Mouse (Mus musculus) spleen, postnatal 10 days (tissue): ENCODE results near the gene Ctse.

Source experiments
- DNase-seq, 2 experiments: peaks; one replicate each; pipeline ENCODE4 v3.0.0; 2021 to 2022; ENCODE audit warnings: low spot score in 2 of 2

The Ctse gene

DNA sequence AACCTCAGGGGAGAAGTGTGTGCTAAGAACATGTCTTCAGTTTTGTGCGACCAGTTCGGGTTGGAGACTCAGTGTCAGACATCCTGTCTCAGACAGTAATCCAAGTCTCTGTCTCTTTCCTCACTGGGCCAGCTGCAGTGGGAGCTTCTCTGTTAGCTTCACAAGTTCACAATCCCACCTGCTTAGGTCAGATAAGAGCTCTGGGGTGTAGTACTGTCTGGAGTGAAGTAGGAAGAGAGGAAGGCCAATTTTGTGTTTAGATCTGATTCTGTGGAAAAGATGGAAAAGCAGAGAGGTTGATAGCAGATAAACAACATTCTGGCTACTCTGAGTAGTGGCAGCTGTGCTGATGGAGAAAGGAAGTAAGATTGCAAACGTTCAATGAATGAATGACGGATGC, 61.5 kb downstream of the Ctse start:
- DNase-seq, result no peak

DNA sequence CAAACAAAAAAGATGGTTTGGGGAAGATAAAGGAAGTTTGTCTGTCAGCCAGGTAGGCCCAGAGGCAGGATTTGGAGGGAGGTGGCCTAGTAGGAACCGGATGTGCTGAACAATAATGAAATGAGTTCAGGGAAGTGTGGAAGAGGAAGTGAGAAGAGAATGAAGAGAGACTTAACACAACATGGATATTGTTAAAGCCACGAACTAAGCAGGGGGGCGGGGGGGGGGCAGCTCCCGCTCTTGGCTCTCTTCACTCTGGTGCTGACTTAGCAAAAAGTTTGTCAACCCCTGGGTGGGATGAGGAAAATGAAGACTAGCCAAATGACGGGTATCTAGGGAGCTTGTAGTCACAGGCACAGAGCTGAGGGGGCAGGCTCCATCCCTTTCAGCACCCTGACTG, 62.3 kb downstream of the Ctse start:
- no peak for DNase-seq

DNA sequence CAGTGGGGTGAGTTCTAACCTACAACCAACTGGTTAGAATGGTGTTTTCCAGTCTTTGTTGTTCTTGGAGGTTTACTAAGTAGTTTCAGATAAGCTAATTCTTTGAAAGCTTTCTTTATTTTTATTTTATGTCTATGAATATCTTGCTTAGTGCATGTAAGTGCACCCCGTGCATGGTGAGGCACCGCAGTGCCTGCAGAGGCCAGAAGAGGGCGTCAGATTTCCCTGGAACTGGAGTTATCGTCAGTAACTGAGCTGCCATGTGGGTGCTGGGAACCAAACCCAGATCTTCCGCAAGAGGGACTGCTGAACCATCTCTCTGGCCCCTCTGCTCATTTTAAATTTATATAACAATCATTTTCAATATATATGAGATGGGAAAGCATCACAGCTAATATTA, 63.3 kb downstream of the Ctse start:
- DNase-seq, result peak in 1 of 2 experiments; percentile 55

DNA sequence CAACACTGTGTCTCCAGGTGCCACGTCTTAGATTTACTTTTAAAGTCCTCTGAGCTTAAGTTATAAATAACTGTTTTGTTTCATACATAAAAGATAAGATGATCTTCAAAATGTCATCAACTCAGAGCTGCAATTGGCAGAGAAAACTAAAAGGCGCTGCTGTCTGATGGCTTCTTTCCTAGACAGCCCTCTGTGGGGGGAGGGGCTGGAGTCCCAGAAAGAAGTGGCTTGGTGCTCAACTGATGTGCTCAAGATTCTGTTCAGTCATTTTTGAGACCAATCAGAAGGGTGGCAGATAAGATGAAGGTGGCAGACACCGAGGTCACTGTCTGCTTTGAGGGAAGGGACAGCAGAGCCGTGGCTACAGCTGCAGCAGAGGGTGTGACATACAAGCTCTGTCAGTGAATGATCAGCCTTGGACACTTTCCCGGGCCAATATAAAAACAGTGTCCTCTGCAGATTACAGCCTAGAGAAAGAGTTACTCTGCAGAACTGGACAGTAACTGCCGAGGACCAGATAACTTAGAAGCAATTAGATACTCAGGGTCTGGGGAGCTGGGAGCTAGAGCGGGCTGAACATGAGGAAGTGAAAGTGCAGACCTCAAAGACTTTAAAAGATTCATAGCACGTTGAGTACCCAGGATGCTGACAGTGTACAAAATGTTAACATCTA, 64.1 kb downstream of the Ctse start:
- DNase-seq, result no peak

DNA sequence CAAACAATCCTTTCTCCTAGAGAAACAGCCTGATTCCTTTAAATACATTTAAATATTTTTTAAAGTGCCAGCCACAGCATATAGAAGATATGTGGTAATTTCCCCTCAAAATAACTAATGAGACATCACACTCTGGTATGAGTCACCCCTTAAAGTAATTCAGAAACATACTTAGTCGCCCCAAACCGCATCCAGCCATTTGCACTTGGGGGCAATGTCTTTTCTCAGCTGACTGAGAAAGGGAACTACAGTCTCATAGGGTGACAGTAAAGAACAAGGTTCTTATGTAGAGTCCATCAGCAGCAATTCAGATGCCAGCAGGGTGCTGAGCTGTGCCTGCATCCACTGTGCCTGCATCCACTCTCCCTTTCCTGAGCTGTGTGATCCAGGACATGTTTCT, 65.4 kb downstream of the Ctse start:
- no peak for DNase-seq

DNA sequence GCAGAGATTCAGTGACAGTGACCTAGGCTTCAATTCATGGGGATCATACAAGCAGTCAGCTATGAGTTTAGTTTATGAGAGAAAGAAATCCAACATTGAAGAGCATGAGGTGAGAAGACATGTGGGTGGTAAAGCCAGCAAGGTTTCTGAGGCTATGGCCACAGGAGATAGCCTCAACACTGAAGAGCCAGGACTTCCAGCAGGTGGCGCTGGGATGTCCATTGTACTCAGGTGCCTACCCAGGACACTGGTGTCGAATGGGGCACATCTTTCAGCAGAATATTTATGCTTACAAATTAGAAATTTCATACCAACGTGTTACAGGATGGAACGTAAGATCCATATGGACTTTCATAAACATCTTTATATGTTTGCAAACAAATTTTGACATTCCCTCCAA, 70.2 kb downstream of the Ctse start:
- peak in 1 of 2 experiments; percentile 79 for DNase-seq

DNA sequence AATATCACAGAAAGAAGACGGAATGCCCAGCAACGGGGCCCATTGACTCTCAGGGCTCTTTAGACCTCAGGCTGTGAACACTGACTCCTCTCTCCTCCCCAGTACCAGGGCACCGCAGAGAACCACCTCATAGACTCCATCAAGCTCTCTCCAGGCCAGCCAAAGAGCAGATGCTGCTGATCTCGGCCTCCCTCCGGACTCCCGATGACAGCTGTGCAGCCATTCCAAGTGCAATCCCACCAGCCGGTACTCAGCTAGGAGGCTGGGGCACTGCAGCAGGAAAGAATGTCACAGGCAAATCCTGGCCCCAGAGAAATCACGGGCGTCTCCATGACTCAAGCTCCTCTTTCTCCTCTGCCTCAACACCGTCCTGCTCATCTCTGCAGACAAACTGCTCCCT, 73.4 kb downstream of the Ctse start:
- no peak for DNase-seq

DNA sequence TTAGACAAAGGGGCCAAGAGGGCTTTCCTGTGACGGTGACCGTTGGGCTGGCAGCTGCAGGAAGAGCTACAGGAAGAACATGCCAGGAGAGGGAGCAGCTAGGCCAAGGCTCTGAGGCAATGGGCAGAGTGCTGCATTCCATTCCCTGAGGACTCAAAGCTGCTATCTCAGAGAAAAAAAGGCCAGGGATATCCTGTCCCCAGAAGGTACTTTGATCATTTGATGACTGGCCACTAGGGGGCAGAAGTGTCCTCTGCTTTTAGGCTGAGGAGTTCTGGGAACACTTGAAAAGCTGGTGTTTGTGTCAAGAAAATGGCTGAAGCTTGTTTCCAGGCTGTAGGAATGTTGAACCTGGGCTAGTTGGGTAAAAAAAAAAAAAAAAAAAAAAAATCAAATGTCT, 74.3 kb downstream of the Ctse start:
- peak; percentile 64 to 86 for DNase-seq

DNA sequence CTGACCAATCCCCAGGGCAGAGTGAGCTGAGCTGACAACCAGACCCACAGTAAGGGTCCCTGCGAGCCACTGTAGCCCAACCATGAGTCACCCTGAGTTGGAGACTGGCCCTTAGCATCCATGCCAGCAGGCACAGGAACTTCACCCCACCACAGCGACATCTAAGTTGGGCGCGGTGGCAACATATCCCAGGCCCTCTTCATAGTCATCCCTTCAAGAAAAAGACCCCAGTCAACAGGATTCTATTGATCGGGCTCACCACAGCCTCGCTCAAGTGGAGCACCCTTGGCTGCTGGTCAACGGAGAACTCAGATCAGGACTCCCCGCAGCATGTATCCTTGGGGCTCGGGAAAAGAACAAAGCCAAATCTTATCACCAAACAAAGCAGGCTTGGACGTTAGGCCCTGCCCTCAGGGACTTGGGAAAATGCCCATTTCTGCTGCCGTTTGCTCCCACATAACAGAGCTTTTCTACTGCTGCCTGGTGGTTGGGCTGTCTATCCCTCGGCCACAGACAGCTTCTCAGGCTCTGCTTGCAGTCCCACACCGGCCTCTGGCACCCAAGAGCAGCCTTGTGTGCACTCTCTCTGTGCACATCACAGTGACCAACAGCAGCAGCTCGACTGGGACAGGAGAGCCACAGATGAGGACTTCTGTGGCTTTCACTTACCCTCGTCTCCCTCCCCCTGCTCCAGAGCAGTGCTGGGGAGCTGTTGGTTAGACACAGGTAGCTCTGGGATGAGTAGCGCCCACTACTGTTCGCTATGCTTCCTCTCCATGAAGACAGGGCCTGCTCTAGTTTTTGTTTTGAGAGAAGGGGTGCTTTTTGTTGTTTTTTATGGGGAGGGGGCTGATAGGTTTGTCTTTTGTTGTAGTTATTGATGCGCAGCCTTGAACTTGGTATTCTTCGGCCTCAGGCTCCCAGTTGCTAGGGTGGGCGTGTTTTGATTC, 76.6 kb downstream of the Ctse start:
- DNase-seq, result no peak

DNA sequence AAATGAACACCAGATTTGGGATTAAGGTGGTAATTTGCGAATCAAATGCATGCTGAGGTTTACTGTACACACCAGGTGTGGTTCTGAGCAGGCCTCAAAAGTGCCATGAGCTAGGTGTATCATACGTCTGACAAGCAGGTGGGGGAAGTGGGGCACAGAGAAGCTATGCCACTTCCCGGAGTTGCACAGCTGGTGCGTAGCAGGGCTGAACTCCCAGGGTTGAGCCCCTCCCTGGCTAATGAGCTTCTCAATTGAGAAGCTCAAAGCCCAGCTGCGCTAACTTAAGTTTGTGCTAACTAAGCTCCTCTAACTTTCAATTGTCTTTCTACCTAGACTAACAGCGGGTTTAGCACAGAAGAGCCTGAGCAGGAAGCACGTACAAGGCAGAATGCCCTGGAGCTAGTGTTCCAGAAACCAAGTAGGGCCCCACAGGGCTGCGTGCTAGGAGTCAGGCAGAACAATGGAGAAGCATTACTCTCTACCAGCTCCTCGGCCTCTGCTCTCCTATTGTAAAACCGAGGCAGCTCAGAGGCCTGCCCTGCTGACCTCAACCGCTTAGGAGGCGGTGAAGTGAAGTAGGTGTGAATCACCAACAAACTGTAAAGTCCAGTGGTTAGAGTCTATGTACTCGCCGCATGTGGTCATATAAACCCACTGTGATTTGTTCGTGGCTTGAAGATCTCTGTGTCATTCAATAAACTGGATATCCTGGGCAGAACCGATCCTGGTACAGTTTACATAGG, 81.0 kb downstream of the Ctse start:
- no peak for DNase-seq

DNA sequence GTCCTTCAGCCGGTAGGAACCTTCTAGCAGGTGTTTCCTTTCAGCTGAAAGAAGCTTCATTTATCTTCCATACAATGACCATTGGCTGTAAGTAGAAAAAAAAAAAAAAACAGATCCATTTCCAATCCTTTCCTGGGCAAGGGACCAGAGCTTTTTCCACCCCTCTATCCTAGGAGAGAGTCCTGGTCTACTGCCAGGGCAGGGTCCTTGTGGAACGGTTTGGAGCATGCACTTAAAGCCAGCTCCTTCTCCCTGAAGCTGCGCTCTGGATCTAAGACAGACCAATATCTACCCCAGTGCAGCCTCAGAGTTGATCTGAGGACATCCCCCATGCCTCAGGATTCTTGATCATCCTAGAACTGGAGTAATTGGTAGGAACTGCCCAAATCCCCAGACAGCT, 83.9 kb downstream of the Ctse start:
- no peak for DNase-seq

DNA sequence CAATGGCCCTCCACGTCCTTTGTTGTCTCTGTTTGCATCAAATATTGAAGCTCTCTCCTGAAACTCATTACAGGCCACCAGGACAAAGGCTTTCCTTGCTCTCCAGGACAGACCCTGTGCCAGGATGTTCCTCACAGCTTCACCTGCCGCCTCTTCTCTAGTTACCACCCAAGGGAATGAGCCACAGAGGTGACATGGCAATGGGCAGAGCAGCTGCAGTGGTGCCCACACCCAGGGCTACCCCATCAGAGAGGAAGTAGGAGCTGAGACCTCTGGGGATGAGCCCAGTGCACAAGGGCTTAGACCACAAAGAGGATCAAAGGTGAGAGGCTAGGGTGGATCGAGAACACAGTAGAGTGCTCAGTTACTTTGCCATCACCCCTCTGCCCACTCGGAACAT, 85.4 kb downstream of the Ctse start:
- DNase-seq, result no peak
